Mouse (Mus musculus): Measurements from ENCODE around the gene Smco2. TPM values are rescaled to one million over a fixed set of nuclear protein-coding genes. Genes with fewer than 3 reads are reported as not detected.
"Not testable (repeated sequence)": the region's sequence is repeated elsewhere in the genome, so short reads cannot be mapped to it uniquely, and the experiment has no call there.

The Smco2 gene
- polyA plus RNA-seq, 1 experiment, result not detected

DNA sequence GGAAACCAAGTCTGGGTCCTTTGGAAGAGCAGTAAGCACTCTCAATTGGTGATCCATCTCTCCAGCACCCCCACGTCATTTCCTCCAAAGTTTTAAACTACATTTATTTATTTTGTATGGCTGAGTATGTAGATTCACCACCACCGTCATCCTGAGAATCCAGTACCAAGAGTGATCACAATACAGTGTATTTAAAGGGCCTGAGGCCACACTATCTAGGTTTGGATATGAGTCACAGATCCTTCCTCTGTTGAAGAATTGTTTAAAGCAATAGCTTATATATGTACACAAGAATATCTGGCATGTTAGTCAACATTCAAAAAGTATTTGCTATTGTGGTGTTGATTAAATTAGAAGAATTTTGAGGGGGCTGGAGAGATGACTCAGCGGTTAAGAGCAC is 1.6 kb upstream of the Smco2 start:
- Histone ChIP-seq H3K4me3 (replicated peaks) (no peak overlapping the region), H3K9me3 (ENCODE audit: control insufficient read depth, low read length) (no peaks in the 10 kb centered on the region), H3K36me3 (ENCODE audit: control insufficient read depth) (no peaks in the 10 kb centered on the region), H3K27me3 (ENCODE audit: control insufficient read depth) (no peaks in the 10 kb centered on the region), H3K4me1 (ENCODE audit: control insufficient read depth) (peaks cover 29% of the 10 kb centered on the region)
- TF ChIP-seq TAL1 (IDR thresholded peaks at IDR 0.05; ENCODE audit: low read length) (no peak), GATA1 (IDR thresholded peaks at IDR 0.05; ENCODE audit: low read length) (no peak)

DNA sequence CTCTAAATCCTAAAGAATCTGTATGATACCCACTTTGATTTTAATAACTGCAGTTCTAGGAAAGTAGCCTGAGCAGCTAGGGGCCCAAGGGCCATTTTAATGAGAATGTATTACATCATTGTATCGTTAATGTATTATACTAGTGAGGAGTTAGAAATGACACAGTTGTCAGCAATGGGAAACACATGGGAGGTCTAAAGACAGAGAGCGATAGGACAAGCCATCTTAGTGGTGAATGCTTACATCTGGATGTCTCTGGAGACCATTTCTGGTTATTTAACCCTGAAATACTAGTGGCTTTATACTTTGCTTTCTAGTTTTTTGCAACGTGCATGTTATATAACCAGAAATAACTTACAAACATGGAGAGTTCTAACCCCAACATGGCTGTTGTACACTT is 2.0 kb downstream of the Smco2 start:
- Histone ChIP-seq H3K36me3 (ENCODE audit: control insufficient read depth) (no peaks in the 10 kb centered on the region), H3K4me3 (replicated peaks) (no peak overlapping the region)

DNA sequence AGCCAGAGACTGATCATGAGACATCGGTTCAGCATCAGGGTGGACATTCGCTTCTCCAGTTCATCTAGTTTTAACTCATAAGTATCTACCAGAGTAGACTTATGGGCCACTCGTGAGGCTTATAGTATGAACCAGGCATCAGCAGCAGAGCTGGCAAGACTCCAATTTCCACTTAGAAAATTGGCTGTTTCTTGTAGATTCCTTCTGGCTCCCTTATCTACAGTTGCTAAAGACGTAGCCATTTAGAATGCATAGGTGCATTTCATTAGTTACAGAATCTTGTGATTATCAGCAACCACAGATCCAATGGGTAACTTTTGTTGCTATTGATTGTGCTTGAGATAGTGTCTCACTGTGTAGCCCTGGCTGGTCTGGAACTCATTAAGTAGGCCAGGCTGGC is 2.8 kb downstream of the Smco2 start:
- H3K9me3 ChIP-seq (ENCODE audit: control insufficient read depth, low read length), result peaks cover 2% of the 10 kb centered on the region
- TF ChIP-seq TAL1 (IDR thresholded peaks at IDR 0.05; ENCODE audit: low read length), result no peak
- no peak for TF ChIP-seq GATA1 (IDR thresholded peaks at IDR 0.05; ENCODE audit: low read length)
- no peak overlapping the region for H3K4me3 ChIP-seq (replicated peaks)
- H3K36me3 ChIP-seq (ENCODE audit: control insufficient read depth), result no peaks in the 10 kb centered on the region
- H3K4me1 ChIP-seq (ENCODE audit: control insufficient read depth), result peaks cover 29% of the 10 kb centered on the region
- no peaks in the 10 kb centered on the region for H3K27me3 ChIP-seq (ENCODE audit: control insufficient read depth)

More for the DNA sequence above, 2.0 kb downstream of the Smco2 start:
- Histone ChIP-seq H3K27me3 (ENCODE audit: control insufficient read depth) (no peaks in the 10 kb centered on the region), H3K9me3 (ENCODE audit: control insufficient read depth, low read length) (peaks cover 2% of the 10 kb centered on the region), H3K4me1 (ENCODE audit: control insufficient read depth) (peaks cover 29% of the 10 kb centered on the region)
- TF ChIP-seq TAL1 (IDR thresholded peaks at IDR 0.05; ENCODE audit: low read length), result no peak
- no peak for TF ChIP-seq GATA1 (IDR thresholded peaks at IDR 0.05; ENCODE audit: low read length)

DNA sequence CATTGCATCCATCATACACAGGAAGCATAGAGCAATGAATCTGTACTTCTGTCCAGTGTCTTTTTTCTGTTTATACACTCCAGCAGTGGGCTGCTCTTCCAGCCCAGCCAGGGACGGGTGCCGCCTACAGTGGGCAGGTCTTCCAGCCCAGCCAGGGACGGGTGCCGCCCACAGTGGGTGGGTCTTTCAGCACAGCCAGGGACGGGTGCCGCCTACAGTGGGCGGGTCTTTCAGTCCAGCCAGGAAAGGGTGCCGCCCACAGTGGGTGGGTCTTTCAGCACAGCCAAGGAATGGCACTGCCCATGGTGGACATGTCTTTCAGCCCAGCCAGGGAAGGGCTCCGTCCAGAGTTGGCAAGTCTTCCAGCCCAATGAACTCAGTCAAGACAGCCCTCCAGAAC is 5.3 kb downstream of the Smco2 start:
- Histone ChIP-seq H3K27me3 (ENCODE audit: control insufficient read depth) (no peaks in the 10 kb centered on the region), H3K4me3 (replicated peaks) (no peak overlapping the region), H3K9me3 (ENCODE audit: control insufficient read depth, low read length) (peaks cover 2% of the 10 kb centered on the region), H3K36me3 (ENCODE audit: control insufficient read depth) (no peaks in the 10 kb centered on the region), H3K4me1 (ENCODE audit: control insufficient read depth) (peaks cover 20% of the 10 kb centered on the region)
- no peak for TF ChIP-seq TAL1 (IDR thresholded peaks at IDR 0.05; ENCODE audit: low read length)
- TF ChIP-seq GATA1 (IDR thresholded peaks at IDR 0.05; ENCODE audit: low read length), result no peak

DNA sequence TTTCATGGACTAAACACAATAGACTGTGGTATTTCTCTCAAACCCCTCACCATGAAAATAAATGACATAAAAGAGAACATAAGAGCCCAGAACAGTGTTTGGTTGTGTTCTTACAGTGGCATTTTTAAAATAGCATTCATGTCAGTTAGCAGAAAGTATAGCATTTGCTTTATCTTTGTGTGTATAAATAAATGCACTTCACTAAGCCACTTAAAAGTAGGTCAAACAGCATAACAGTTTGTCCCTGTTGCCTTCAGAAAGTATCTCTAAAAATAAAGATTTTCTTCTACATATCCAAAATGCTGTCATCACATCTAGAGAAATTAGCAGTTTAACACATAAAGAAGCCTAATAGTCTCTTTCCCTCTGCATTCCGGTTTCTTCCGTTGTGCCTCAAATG is 7.5 kb downstream of the Smco2 start:
- Histone ChIP-seq H3K4me3 (replicated peaks) (no peak overlapping the region), H3K27me3 (ENCODE audit: control insufficient read depth) (no peaks in the 10 kb centered on the region), H3K4me1 (ENCODE audit: control insufficient read depth) (peaks cover 15% of the 10 kb centered on the region), H3K9me3 (ENCODE audit: control insufficient read depth, low read length) (peaks cover 2% of the 10 kb centered on the region), H3K36me3 (ENCODE audit: control insufficient read depth) (no peaks in the 10 kb centered on the region)
- TF ChIP-seq TAL1 (IDR thresholded peaks at IDR 0.05; ENCODE audit: low read length) (no peak), GATA1 (IDR thresholded peaks at IDR 0.05; ENCODE audit: low read length) (no peak)

DNA sequence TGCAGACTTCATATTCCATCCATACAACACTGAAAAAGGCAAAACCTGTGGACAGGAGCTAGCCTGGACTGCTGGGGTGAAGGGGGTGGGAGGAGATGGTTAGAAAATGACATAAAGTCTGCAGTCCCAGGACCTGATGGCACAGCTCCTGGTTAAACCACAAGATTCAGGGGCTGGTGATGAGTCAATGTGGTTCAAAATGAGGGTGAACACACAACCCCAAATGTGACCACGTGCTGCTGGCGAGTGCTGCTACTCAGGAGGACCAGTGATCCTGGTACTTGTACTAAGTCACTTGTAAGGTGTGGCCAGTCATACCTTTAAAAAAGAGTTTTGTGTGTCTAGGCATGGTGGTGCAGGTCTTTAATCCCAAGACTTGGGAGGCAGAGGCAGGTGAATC is 13.2 kb downstream of the Smco2 start:
- no peaks in the 10 kb centered on the region for H3K4me1 ChIP-seq (ENCODE audit: control insufficient read depth)
- no peaks in the 10 kb centered on the region for H3K36me3 ChIP-seq (ENCODE audit: control insufficient read depth)
- no peaks in the 10 kb centered on the region for H3K27me3 ChIP-seq (ENCODE audit: control insufficient read depth)
- TF ChIP-seq TAL1 (IDR thresholded peaks at IDR 0.05; ENCODE audit: low read length) (no peak), GATA1 (IDR thresholded peaks at IDR 0.05; ENCODE audit: low read length) (no peak)
- no peak overlapping the region for H3K4me3 ChIP-seq (replicated peaks)
- no peaks in the 10 kb centered on the region for H3K9me3 ChIP-seq (ENCODE audit: control insufficient read depth, low read length)

DNA sequence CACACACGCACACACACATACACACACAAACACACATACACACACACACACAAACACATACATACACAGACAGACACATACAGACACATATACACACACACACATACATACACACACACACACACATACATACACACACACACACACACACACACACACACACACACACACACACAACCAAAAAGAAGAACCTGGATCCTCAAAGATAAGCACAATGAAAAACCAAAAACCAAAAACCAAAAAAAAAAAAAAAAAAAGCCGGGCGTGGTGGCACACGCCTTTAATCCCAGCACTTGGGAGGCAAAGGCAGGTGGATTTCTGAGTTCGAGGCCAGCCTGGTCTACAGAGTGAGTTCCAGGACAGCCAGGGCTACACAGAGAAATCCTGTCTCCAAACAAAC is 14.5 kb downstream of the Smco2 start:
- not testable (repeated sequence) for H3K4me1 ChIP-seq (ENCODE audit: control insufficient read depth); H3K4me3 ChIP-seq (replicated peaks); H3K36me3 ChIP-seq (ENCODE audit: control insufficient read depth); H3K27me3 ChIP-seq (ENCODE audit: control insufficient read depth); H3K9me3 ChIP-seq (ENCODE audit: control insufficient read depth, low read length)

DNA sequence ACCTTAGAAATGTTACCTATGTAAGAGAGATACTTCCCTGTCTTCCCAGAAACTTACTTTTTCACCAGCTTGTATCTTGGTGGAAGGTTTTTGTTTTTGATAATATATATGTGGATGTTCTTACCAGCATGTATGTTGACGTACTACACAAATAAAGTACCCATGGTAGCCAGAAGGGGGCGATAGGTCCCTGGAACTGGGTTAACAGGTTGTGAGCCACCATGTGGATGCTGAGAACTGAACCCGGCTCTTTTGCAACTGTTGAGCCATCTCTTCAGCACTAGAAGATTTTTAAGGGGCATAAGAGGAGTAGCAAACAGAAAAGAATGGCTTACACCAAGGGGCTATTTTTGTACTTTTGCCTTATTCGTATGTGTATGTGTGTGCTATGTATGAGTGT is 15.8 kb downstream of the Smco2 start:
- Histone ChIP-seq H3K4me3 (replicated peaks) (no peak overlapping the region), H3K36me3 (ENCODE audit: control insufficient read depth) (no peaks in the 10 kb centered on the region), H3K27me3 (ENCODE audit: control insufficient read depth) (no peaks in the 10 kb centered on the region), H3K9me3 (ENCODE audit: control insufficient read depth, low read length) (no peaks in the 10 kb centered on the region), H3K4me1 (ENCODE audit: control insufficient read depth) (no peaks in the 10 kb centered on the region)
- no peak for TF ChIP-seq TAL1 (IDR thresholded peaks at IDR 0.05; ENCODE audit: low read length)
- no peak for TF ChIP-seq GATA1 (IDR thresholded peaks at IDR 0.05; ENCODE audit: low read length)

DNA sequence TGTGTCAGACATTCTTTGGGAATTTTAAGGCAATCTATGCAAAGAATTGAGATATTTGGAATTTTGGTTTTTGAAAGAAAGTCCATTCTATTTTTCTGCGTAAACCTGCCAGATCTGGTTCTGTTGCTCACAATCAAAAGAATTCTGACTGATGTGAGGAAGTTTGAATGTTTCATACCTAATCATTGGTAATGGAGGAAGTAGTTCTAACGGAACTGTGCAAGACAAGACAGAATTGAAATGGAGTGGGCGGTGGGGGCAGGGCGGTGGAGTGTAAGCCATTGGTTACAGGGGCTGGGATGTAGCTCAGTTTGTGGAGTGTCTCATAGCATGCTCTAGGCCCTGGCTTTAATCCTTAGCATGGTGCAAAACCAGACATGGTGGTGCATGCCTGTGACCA is 22.1 kb downstream of the Smco2 start:
- Histone ChIP-seq H3K4me3 (replicated peaks) (no peak overlapping the region), H3K4me1 (ENCODE audit: control insufficient read depth) (no peaks in the 10 kb centered on the region), H3K27me3 (ENCODE audit: control insufficient read depth) (no peaks in the 10 kb centered on the region), H3K36me3 (ENCODE audit: control insufficient read depth) (no peaks in the 10 kb centered on the region), H3K9me3 (ENCODE audit: control insufficient read depth, low read length) (peaks cover 4% of the 10 kb centered on the region)
- TF ChIP-seq GATA1 (IDR thresholded peaks at IDR 0.05; ENCODE audit: low read length) (no peak), TAL1 (IDR thresholded peaks at IDR 0.05; ENCODE audit: low read length) (no peak)

DNA sequence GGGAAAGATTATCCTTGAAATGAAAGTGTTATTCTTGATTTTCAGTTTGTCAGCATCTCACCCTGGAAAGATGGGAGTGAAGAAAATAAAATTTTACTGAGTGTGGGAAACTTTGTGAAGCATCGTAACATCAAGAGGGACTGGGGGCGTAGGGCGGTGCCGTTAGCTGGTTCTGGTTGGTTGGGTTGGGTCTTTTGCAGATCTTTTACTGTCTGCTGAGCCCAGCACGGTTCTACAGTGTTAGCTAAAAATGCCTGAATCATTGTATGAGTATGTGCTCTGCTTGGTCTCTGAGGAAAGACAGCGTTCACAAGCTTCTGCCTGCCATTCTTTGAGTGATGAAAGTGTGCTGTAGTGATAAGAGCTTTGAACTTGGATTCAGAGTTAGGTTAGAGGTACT is 24.5 kb downstream of the Smco2 start:
- Histone ChIP-seq H3K27me3 (ENCODE audit: control insufficient read depth) (no peaks in the 10 kb centered on the region), H3K9me3 (ENCODE audit: control insufficient read depth, low read length) (peaks cover 10% of the 10 kb centered on the region), H3K36me3 (ENCODE audit: control insufficient read depth) (no peaks in the 10 kb centered on the region), H3K4me3 (replicated peaks) (no peak overlapping the region), H3K4me1 (ENCODE audit: control insufficient read depth) (no peaks in the 10 kb centered on the region)
- TF ChIP-seq GATA1 (IDR thresholded peaks at IDR 0.05; ENCODE audit: low read length), result no peak
- no peak for TF ChIP-seq TAL1 (IDR thresholded peaks at IDR 0.05; ENCODE audit: low read length)
